Mouse (Mus musculus) hindbrain, embryonic 15.5 days (tissue): ENCODE results near the gene Gnaz. TPM values are rescaled to one million over a fixed set of nuclear protein-coding genes. Genes with fewer than 3 reads are reported as not detected.

ENCODE experiments used
- ATAC-seq: fragments of 200-750 bp; cut with Nextera tagmentation; 2 replicates; pipeline ENCODE4 v1.8.0; 2017; ENCODE audit warnings: low read depth, moderate number of reproducible peaks, moderate TSS enrichment; ENCODE audit not compliant: low FRiP score
- H3K27ac ChIP-seq: fragments of 300-500 bp; sonication (generic); replicated peaks from 2 replicates; pipeline ENCODE4 v1.5.1; 2015; ENCODE audit warnings: mild to moderate bottlenecking, inconsistent platforms
- H3K27me3 ChIP-seq: fragments of 300-500 bp; sonication (generic); 2 replicates; pipeline ENCODE4 v1.6.1; 2015; ENCODE audit warnings: control low read depth, inconsistent platforms
- H3K36me3 ChIP-seq: fragments of 300-500 bp; sonication (generic); 2 replicates; pipeline ENCODE4 v1.6.1; 2015; ENCODE audit warnings: control low read depth, inconsistent platforms
- H3K4me1 ChIP-seq: fragments of 300-500 bp; sonication (generic); replicated peaks from 2 replicates; pipeline ENCODE4 v1.6.1; 2015; ENCODE audit warnings: control low read depth, inconsistent platforms
- H3K4me2 ChIP-seq: fragments of 300-500 bp; sonication (generic); 2 replicates; pipeline ENCODE4 v1.6.1; 2015; ENCODE audit warnings: moderate library complexity, mild to moderate bottlenecking, inconsistent platforms
- H3K4me3 ChIP-seq: fragments of 300-500 bp; sonication (generic); 2 replicates; pipeline ENCODE4 v1.5.1; 2015; ENCODE audit warnings: mild to moderate bottlenecking, inconsistent platforms
- H3K9ac ChIP-seq: fragments of 300-500 bp; sonication (generic); 2 replicates; pipeline ENCODE4 v1.6.1; 2015; ENCODE audit warnings: inconsistent platforms
- H3K9me3 ChIP-seq: fragments of 300-500 bp; sonication (generic); 2 replicates; pipeline ENCODE4 v1.6.1; 2016; ENCODE audit warnings: control low read depth, inconsistent platforms
- WGBS: fragments of 180-500 bp; shearing (Covaris S2); methylation state at CpG from one replicate; pipeline ENCODE4 v1.1.7; 2015; 5-methylcytosine and 5-hydroxymethylcytosine counted together
- polyA plus RNA-seq: library from polyadenylated mRNA; unstranded; fragments of >200 nt; fragmentation: Nextera tagmentation; extraction: Ambion mirVana; gene quantifications from 2 replicates; pipeline ENCODE4 v1.2.1, GENCODE M21; 2015

Gnaz gene
- polyA plus RNA-seq = 76.3 and 85.5 TPM in 2 replicates

DNA sequence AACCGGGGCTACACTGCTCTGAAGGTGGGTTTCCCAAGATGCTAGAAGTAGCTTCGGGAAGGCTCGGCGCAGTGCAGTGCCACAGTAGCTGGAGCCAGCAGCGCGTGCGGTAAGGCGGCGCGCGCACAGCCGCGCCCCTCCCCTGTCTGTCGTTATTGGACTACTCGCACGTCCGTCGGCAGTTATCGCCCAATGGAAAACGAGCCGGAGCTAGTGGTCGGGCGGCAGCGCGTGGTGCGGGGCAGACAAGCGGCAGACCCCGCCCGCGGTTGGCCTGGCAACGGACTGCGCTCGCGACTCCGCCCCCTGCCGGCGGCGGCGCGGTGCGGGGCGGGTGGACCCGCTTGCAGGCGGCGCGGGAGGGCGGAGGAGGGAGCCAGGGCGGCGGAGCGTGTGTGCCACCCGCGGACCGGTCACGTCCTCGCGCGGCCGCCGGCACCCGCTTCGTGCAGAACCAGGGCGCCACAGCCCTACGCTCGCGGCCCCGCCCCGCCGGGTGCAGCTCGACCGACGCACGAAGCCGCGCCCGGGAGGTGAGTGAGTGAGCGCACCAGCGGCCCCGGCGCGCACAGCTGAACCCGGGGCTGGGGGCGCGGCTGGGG lies at the start of gene Gnaz:
Gene Gnaz, plus strand, starts transcription at position 328 of the 602 bp plus-strand sequence.
- under 1% methylated on average over 80 of the region's 83 CpGs for WGBS
- Histone ChIP-seq H3K27me3 (0 out of 2 replicates have a peak, but pooled peaks cover 5% of the 10 kb centered on the region), H3K4me3 (peak within 1 kb of the TSS; percentile 83), H3K27ac (peak within 1 kb of the TSS; percentile 86), H3K9me3 (no peaks in the 10 kb centered on the region), H3K4me1 (peaks cover 28% of the 10 kb centered on the region), H3K4me2 (peak within 1 kb of the TSS; percentile 73), H3K9ac (peak within 1 kb of the TSS; percentile 74), H3K36me3 (no peaks in the 10 kb centered on the region)
- peak; percentile 97 for ATAC-seq

DNA sequence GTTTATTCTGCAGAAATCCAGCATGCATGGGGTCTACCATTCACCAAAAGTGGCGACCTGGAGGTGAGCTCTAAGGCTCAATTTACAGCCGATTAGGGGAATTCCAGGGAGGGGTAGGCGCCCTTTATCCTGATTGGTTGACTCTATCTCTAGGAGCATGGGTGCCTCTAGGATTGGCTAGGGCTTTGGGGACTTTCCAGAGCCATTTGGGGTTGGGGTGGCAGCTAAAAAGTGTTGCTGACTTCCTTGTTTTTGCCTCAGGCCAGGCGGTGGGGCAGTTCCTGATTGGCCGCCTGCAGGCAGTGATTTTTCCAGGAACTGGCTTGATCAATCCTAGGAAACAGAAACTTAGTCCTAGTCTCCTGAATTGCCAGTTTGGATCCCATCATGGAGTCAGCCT lies 47.7 kb upstream of the Gnaz start:
- H3K36me3 ChIP-seq = no peaks in the 10 kb centered on the region

DNA sequence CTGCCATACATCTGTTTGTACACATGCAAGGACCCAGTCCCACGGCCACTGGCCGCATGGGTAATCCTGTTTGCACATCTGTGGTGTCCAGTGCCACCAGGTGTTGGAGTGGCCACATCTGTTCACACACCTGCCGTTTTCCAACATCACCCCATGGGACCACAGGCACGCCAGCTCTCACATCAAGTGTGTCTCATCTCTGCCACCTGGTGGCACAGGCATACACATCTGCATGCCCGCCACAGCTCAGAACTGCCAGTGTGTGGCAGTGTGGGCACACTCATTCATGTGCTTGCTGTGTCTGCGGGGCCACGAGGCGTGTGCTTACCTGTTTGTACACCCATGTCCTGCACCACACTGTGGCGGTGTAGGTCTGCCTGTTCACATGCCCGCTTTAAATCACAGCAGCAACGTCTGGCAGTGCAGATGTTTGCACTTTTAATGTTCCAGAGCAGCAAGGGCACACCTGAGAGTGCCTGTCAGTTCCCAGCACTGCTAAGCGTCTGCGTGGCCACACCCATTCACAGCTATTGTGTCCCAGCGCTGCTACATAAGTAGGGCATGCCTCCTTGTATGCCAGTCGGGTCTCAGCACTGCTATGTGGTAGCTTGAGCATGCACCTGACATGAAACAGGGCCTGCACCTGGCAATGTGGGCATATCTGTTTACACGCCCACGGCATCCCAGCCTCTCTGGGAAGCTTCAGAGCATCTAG lies 46.0 kb upstream of the Gnaz start:
- H3K27me3 ChIP-seq = no peaks in the 10 kb centered on the region
- 44% methylated on average over 17 of the region's 17 CpGs for WGBS
- no peak overlapping the region for H3K9ac ChIP-seq
- no peaks in the 10 kb centered on the region for H3K36me3 ChIP-seq
- no peak overlapping the region for H3K4me2 ChIP-seq
- ATAC-seq = peak; percentile 68
- H3K27ac ChIP-seq = no peak overlapping the region
- peaks cover 11% of the 10 kb centered on the region; the same call in 1 of the 2 replicates for H3K4me1 ChIP-seq
- H3K4me3 ChIP-seq = no peak overlapping the region
- H3K9me3 ChIP-seq = no peaks in the 10 kb centered on the region

More for the DNA sequence above, 47.7 kb upstream of the Gnaz start:
- Histone ChIP-seq H3K27ac (no peak overlapping the region), H3K4me2 (no peak overlapping the region), H3K4me1 (peaks cover 6% of the 10 kb centered on the region; the same call in 1 of the 2 replicates), H3K9me3 (no peaks in the 10 kb centered on the region), H3K27me3 (no peaks in the 10 kb centered on the region), H3K9ac (no peak overlapping the region), H3K4me3 (no peak overlapping the region)
- ATAC-seq = no peak
- WGBS = 50% methylated on average over 5 of the region's 5 CpGs

- H3K27ac ChIP-seq = no peak overlapping the region
- no peaks in the 10 kb centered on the region for H3K36me3 ChIP-seq
- no peaks in the 10 kb centered on the region for H3K27me3 ChIP-seq
- ATAC-seq = no peak
- no peaks in the 10 kb centered on the region for H3K9me3 ChIP-seq
- H3K9ac ChIP-seq = no peak overlapping the region
- H3K4me2 ChIP-seq = no peak overlapping the region
- WGBS = 81% methylated on average over 11 of the region's 11 CpGs
- peaks cover 11% of the 10 kb centered on the region; the same call in 1 of the 2 replicates for H3K4me1 ChIP-seq
- no peak overlapping the region for H3K4me3 ChIP-seq
Measured at GRCm38 (mm10) chr10:74921614-74922013, 45.4 kb upstream of the Gnaz start.

- peak; percentile 52 for ATAC-seq
- 42% methylated on average over 6 of the region's 6 CpGs for WGBS
- Histone ChIP-seq H3K4me3 (no peak overlapping the region), H3K36me3 (no peaks in the 10 kb centered on the region), H3K9ac (no peak overlapping the region), H3K4me2 (no peak overlapping the region), H3K9me3 (no peaks in the 10 kb centered on the region), H3K27me3 (no peaks in the 10 kb centered on the region), H3K4me1 (peaks cover 11% of the 10 kb centered on the region; the same call in 1 of the 2 replicates), H3K27ac (no peak overlapping the region)
Measured at GRCm38 (mm10) chr10:74922763-74923162, 44.2 kb upstream of the Gnaz start.

DNA sequence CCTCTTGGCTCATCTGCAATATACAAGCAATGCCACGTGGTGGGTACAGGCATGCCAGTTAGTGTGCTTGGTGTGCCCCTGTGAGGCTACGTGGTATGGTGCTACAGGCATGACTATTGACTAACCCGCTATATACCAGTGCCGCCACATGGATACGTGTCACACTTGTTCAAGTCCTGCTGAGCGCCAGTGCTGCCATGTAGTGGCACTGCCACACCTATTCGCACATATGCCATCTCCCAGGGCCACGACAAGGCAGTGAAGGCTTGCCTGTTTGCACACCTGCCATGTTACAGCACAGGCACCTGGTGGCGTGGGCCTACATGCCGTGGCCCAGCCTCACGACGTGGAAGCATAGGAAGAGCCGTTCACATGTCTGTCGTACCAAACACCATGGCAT lies 42.7 kb upstream of the Gnaz start:
- no peak overlapping the region for H3K4me2 ChIP-seq
- ATAC-seq = no peak
- 88% methylated on average over 14 of the region's 14 CpGs for WGBS
- H3K4me1 ChIP-seq = peaks cover 11% of the 10 kb centered on the region; the same call in 1 of the 2 replicates
- H3K9ac ChIP-seq = no peak overlapping the region
- no peak overlapping the region for H3K27ac ChIP-seq
- no peaks in the 10 kb centered on the region for H3K27me3 ChIP-seq
- H3K36me3 ChIP-seq = no peaks in the 10 kb centered on the region
- no peak overlapping the region for H3K4me3 ChIP-seq
- H3K9me3 ChIP-seq = no peaks in the 10 kb centered on the region

GRCm38 (mm10) chr10:74925324-74925723 lies 41.7 kb upstream of the Gnaz start:
- peak overlapping the region; percentile 53 for H3K4me2 ChIP-seq
- WGBS = 13% methylated on average over 21 of the region's 21 CpGs

DNA sequence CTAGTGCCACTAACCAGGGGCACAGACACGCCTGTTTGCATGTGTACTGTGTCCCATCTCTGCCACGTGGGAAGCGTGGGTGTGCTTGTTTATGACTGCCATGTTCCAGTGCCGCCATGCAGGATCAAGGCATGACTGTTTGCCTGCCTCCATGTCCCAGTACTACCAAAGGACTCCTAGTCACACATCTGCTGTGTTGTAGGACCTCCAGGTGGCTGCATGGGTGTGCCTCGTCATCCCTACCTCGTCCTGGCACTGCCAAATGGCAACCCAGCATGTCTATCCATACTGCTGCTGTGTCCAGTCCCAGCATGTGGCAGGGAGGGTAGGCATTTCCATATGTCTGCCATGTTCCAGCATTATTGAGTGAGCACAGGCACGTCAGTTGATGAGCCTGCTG lies 38.7 kb upstream of the Gnaz start:
- Histone ChIP-seq H3K36me3 (no peaks in the 10 kb centered on the region), H3K4me2 (no peak overlapping the region), H3K4me1 (peaks cover 5% of the 10 kb centered on the region; the same call in 1 of the 2 replicates), H3K27me3 (no peaks in the 10 kb centered on the region), H3K9ac (no peak overlapping the region), H3K4me3 (no peak overlapping the region), H3K27ac (no peak overlapping the region), H3K9me3 (no peaks in the 10 kb centered on the region)
- 88% methylated on average over 7 of the region's 7 CpGs for WGBS
- ATAC-seq = no peak

More at GRCm38 (mm10) chr10:74925324-74925723, 41.7 kb upstream of the Gnaz start:
- Histone ChIP-seq H3K27me3 (no peaks in the 10 kb centered on the region), H3K9me3 (no peaks in the 10 kb centered on the region), H3K9ac (no peak overlapping the region), H3K4me1 (peaks cover 11% of the 10 kb centered on the region; the same call in 1 of the 2 replicates), H3K36me3 (no peaks in the 10 kb centered on the region), H3K27ac (no peak overlapping the region), H3K4me3 (peak overlapping the region; percentile 25)
- no peak for ATAC-seq

GRCm38 (mm10) chr10:74929578-74929977 lies 37.4 kb upstream of the Gnaz start:
- Histone ChIP-seq H3K27ac (no peak overlapping the region), H3K4me1 (peaks cover 5% of the 10 kb centered on the region; the same call in 1 of the 2 replicates), H3K27me3 (no peaks in the 10 kb centered on the region), H3K9me3 (no peaks in the 10 kb centered on the region), H3K4me2 (no peak overlapping the region), H3K36me3 (no peaks in the 10 kb centered on the region), H3K9ac (no peak overlapping the region), H3K4me3 (no peak overlapping the region)
- WGBS = 77% methylated on average over 6 of the region's 6 CpGs
- no peak for ATAC-seq

DNA sequence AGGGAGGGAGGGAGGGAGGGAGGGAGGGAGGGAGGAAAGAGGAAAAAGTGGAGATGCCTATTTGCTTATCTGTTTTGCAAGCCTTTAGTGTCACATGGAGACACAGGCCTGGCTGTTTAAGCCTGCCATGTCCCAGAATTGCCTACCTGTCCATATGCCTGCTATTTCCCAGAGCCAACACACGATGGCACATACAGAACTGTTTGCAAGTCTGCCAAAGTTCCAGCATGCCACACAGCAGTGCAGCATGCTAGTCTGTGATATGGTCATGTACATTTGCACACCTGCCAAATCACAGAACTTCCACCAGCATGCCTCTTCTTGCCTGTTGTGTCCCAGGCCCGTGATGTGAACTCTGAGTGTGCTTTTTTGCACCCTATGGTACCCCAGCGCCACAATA lies 36.4 kb upstream of the Gnaz start:
- ATAC-seq = no peak
- Histone ChIP-seq H3K27me3 (no peaks in the 10 kb centered on the region), H3K36me3 (no peaks in the 10 kb centered on the region), H3K4me3 (no peak overlapping the region), H3K27ac (no peak overlapping the region), H3K9me3 (no peaks in the 10 kb centered on the region), H3K9ac (no peak overlapping the region), H3K4me1 (peaks cover under 1% of the 10 kb centered on the region; the same call in 1 of the 2 replicates), H3K4me2 (no peak overlapping the region)
- whole genome bisulfite sequencing = 75% methylated on average over 3 of the region's 3 CpGs

DNA sequence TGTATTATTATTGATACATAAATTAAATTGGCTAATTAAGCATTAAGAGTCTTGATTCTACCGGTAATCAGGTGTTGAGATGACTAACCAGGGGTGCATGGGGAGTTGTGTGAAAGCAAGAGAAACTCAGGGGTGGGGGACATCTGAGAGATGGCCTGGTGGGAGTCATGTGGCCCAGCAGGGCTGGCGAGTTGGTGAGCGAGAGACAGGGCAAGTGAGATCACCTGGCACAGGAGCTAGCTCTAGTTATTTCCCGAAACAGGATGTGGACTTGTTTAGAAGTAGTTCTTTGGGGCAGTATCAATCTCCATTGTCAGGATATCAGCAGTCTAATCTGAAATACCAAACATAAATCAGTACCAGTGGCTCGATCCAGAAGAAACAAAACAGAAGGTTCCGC lies 35.3 kb upstream of the Gnaz start:
- no peak overlapping the region for H3K4me2 ChIP-seq
- no peak overlapping the region for H3K9ac ChIP-seq
- no peaks in the 10 kb centered on the region for H3K27me3 ChIP-seq
- H3K36me3 ChIP-seq = no peaks in the 10 kb centered on the region
- 84% methylated on average over 6 of the region's 6 CpGs for WGBS
- no peak for ATAC-seq
- no peak overlapping the region for H3K27ac ChIP-seq
- H3K4me1 ChIP-seq = no peaks in the 10 kb centered on the region
- H3K4me3 ChIP-seq = no peak overlapping the region
- H3K9me3 ChIP-seq = no peaks in the 10 kb centered on the region

GRCm38 (mm10) chr10:74932487-74932886 lies 34.5 kb upstream of the Gnaz start:
- no peak for ATAC-seq
- 87% methylated on average over 6 of the region's 6 CpGs for WGBS

More at GRCm38 (mm10) chr10:74932487-74932886, 34.5 kb upstream of the Gnaz start:
- Histone ChIP-seq H3K4me1 (no peaks in the 10 kb centered on the region), H3K4me2 (no peak overlapping the region), H3K36me3 (no peaks in the 10 kb centered on the region), H3K9me3 (no peaks in the 10 kb centered on the region), H3K27me3 (no peaks in the 10 kb centered on the region), H3K4me3 (no peak overlapping the region), H3K27ac (no peak overlapping the region), H3K9ac (no peak overlapping the region)
